Mouse (Mus musculus): Measurements from ENCODE around the gene Tesmin.

Gene Tesmin

GRCm38 (mm10) chr19:3437980-3438379 lies 49.3 kb downstream of the Tesmin start:
- no peak for DNase-seq (ENCODE audit: low read depth in 2 of 2, low spot score in 2 of 2)

GRCm38 (mm10) chr19:3440667-3441066 lies 52.0 kb downstream of the Tesmin start:
- DNase-seq (ENCODE audit: low read depth in 2 of 2, low spot score in 2 of 2) = no peak

GRCm38 (mm10) chr19:3441092-3441491 lies 52.4 kb downstream of the Tesmin start:
- DNase-seq (ENCODE audit: low read depth in 2 of 2, low spot score in 2 of 2) = no peak

GRCm38 (mm10) chr19:3447348-3447747 lies 58.7 kb downstream of the Tesmin start:
- DNase-seq (ENCODE audit: low read depth in 2 of 2, low spot score in 2 of 2) = no peak

GRCm38 (mm10) chr19:3449248-3449647 lies 60.6 kb downstream of the Tesmin start:
- DNase-seq (ENCODE audit: low read depth in 2 of 2, low spot score in 2 of 2) = no peak

GRCm38 (mm10) chr19:3450714-3451113 lies 62.1 kb downstream of the Tesmin start:
- no peak for DNase-seq (ENCODE audit: low read depth in 2 of 2, low spot score in 2 of 2)

GRCm38 (mm10) chr19:3451170-3451569 lies 62.5 kb downstream of the Tesmin start:
- DNase-seq (ENCODE audit: low read depth in 2 of 2, low spot score in 2 of 2) = peak; percentile 52 to 76

GRCm38 (mm10) chr19:3451649-3452048 lies 63.0 kb downstream of the Tesmin start:
- peak in 1 of 2 experiments; percentile 24 for DNase-seq (ENCODE audit: low read depth in 2 of 2, low spot score in 2 of 2)
